Comparison of ENCODE assay signal across 9 mouse cellular contexts in genomic region chr16:77028687-77029417, GRCm38 (mm10). TPM values are rescaled to one million over a fixed set of nuclear protein-coding genes. Genes with fewer than 3 reads are reported as not detected.
DNase-seq lines count a peak whose midpoint lies in the region; ATAC-seq and TF ChIP-seq lines count a peak whose summit lies in the region.
"Had no signal": no experiment of that assay in that cellular context is flagged by ENCODE, and none has a peak within 500 bp of the region (broad histone marks: within the 10 kb centered on the region; RNA-seq: fewer than 3 reads in every experiment).

No protein-coding gene starts in this region.

- no peaks in the 10 kb centered on the region for H3K27me3 ChIP-seq in neural tube, embryonic 14.5 days (ENCODE audit: control insufficient read depth, insufficient read depth, low read length)
- no peaks in the 10 kb centered on the region for H3K27me3 ChIP-seq in heart, adult 2 months (ENCODE audit: control insufficient read depth, insufficient read depth, low read length)
- H3K27me3 ChIP-seq in kidney, embryonic 15.5 days: no peaks in the 10 kb centered on the region
- H3K27me3 ChIP-seq in stomach, postnatal 0 days (ENCODE audit: control insufficient read depth, insufficient read depth, low read length): no peaks in the 10 kb centered on the region
- H3K27me3 ChIP-seq: limb, embryonic 12.5 days had no signal

- H3K4me3 ChIP-seq in neural tube, embryonic 14.5 days (ENCODE audit: low read depth, low read length): no peak overlapping the region
- peak overlapping the region; percentile 35 for H3K4me3 ChIP-seq in heart, adult 2 months
- H3K4me3 ChIP-seq in kidney, embryonic 15.5 days (replicated peaks): no peak overlapping the region
- H3K4me3 ChIP-seq in stomach, postnatal 0 days (ENCODE audit: low read depth, low read length): peak overlapping the region; percentile 27
- H3K4me3 ChIP-seq: limb, embryonic 12.5 days had no signal

- no peak overlapping the region for H3K9ac ChIP-seq in neural tube, embryonic 14.5 days (replicated peaks; ENCODE audit: low read depth, low read length)
- H3K9ac ChIP-seq in heart, adult 2 months (ENCODE audit: low read depth, low read length): peak overlapping the region; percentile 0; the same call in 1 of the 2 replicates
- H3K9ac ChIP-seq in kidney, embryonic 15.5 days: no peak overlapping the region
- no peak overlapping the region; the same call in 1 of the 2 replicates for H3K9ac ChIP-seq in stomach, postnatal 0 days (ENCODE audit: low read length)
- H3K9ac ChIP-seq: limb, embryonic 12.5 days had no signal

- peak; percentile 23; the same call in 1 of the 2 replicates for ATAC-seq in neural tube, embryonic 14.5 days (ENCODE audit: low read depth)
- peak; percentile 53; the same call in 1 of the 2 replicates for ATAC-seq in kidney, embryonic 15.5 days (replicated peaks; ENCODE audit: low FRiP score)
- peak; percentile 26; the same call in 1 of the 2 replicates for ATAC-seq in stomach, postnatal 0 days (ENCODE audit: low FRiP score, low TSS enrichment)

- intact Hi-C loops in heart, adult 2 months (cut with DNase I): no loop called here

- no peak for TF ChIP-seq POLR2A in heart, adult 2 months (IDR thresholded peaks at IDR 0.05; ENCODE audit: insufficient read depth, low read depth, low read length)

- H3K9me3 ChIP-seq in neural tube, embryonic 14.5 days (ENCODE audit: control insufficient read depth, low read length): no peaks in the 10 kb centered on the region
- H3K9me3 ChIP-seq in kidney, embryonic 15.5 days (replicated peaks): peaks cover 7% of the 10 kb centered on the region
- 0 out of 2 replicates have a peak, but pooled peaks cover 3% of the 10 kb centered on the region for H3K9me3 ChIP-seq in stomach, postnatal 0 days (ENCODE audit: control insufficient read depth, low read length)

- H3K79me2 ChIP-seq in heart, adult 2 months (replicated peaks; ENCODE audit: control insufficient read depth, insufficient read depth, low read length): peaks cover 16% of the 10 kb centered on the region

- no peaks in the 10 kb centered on the region for H3K36me3 ChIP-seq in neural tube, embryonic 14.5 days (ENCODE audit: control insufficient read depth, insufficient read depth, low read length)
- peaks cover 17% of the 10 kb centered on the region for H3K36me3 ChIP-seq in heart, adult 2 months (ENCODE audit: control insufficient read depth, insufficient read depth, low read length)
- H3K36me3 ChIP-seq in kidney, embryonic 15.5 days: peaks cover 25% of the 10 kb centered on the region
- no peaks in the 10 kb centered on the region; the same call in 1 of the 2 replicates for H3K36me3 ChIP-seq in stomach, postnatal 0 days (ENCODE audit: control insufficient read depth, insufficient read depth, low read length)

- no peak for DNase-seq in neural tube, embryonic 10.5 days (ENCODE audit: extremely low spot score, low spot score)
- peak; percentile 75 to 77 for DNase-seq in cerebellum, adult 18-20 months
- peak; percentile 67 to 78 for DNase-seq in heart, adult 2 months
- peak; percentile 32 to 50 for DNase-seq in lung, adult 18-20 months
- DNase-seq in stomach, postnatal 0 days (ENCODE audit: low spot score): no peak
- DNase-seq in urinary bladder, adult 2 months (ENCODE audit: low spot score): no peak

- no peak overlapping the region for H3K4me2 ChIP-seq in neural tube, embryonic 14.5 days (ENCODE audit: low read depth, low read length)
- peak overlapping the region; percentile 3; the same call in 1 of the 2 replicates for H3K4me2 ChIP-seq in kidney, embryonic 15.5 days
- H3K4me2 ChIP-seq in stomach, postnatal 0 days (replicated peaks; ENCODE audit: low read depth): peak overlapping the region; percentile 45
- H3K4me2 ChIP-seq: limb, embryonic 12.5 days had no signal

- no peak for TF ChIP-seq EP300 in heart, adult 2 months (IDR thresholded peaks at IDR 0.05; ENCODE audit: insufficient read depth, low read depth, low read length)
- TF ChIP-seq EP300 in stomach, postnatal 0 days (optimal IDR thresholded peaks at IDR 0.05): no peak

- H3K4me1 ChIP-seq in neural tube, embryonic 14.5 days (ENCODE audit: control insufficient read depth, insufficient read depth, low read length): 0 out of 2 replicates have a peak, but pooled peaks cover 4% of the 10 kb centered on the region
- peaks cover 15% of the 10 kb centered on the region for H3K4me1 ChIP-seq in heart, adult 2 months (ENCODE audit: control insufficient read depth, insufficient read depth, low read length)
- peaks cover 35% of the 10 kb centered on the region for H3K4me1 ChIP-seq in kidney, embryonic 15.5 days
- no peaks in the 10 kb centered on the region; the same call in 1 of the 2 replicates for H3K4me1 ChIP-seq in stomach, postnatal 0 days (replicated peaks; ENCODE audit: control insufficient read depth, insufficient read depth)

- no peak overlapping the region for H3K27ac ChIP-seq in neural tube, embryonic 14.5 days (ENCODE audit: low read depth, low read length)
- peak overlapping the region; percentile 17; the same call in 1 of the 2 replicates for H3K27ac ChIP-seq in heart, adult 2 months
- peak overlapping the region; percentile 10; the same call in 1 of the 2 replicates for H3K27ac ChIP-seq in kidney, embryonic 15.5 days
- H3K27ac ChIP-seq in stomach, postnatal 0 days (replicated peaks): no peak overlapping the region
- H3K27ac ChIP-seq: limb, embryonic 12.5 days had no signal

- WGBS in neural tube, embryonic 14.5 days: 68% methylated on average over 10 of the region's 10 CpGs
- 12% methylated on average over 10 of the region's 10 CpGs for WGBS in heart, adult 2 months
- WGBS in kidney, embryonic 15.5 days: 51% methylated on average over 10 of the region's 10 CpGs
- 50% methylated on average over 10 of the region's 10 CpGs for WGBS in stomach, postnatal 0 days

- peak; percentile 51 for TF ChIP-seq CTCF in heart, adult 2 months (IDR thresholded peaks at IDR 0.05)
- no peak; the same call in 1 of the 2 replicates for TF ChIP-seq CTCF in stomach, postnatal 0 days (IDR thresholded peaks at IDR 0.05; ENCODE audit: low read depth)

RNA-seq across cellular contexts. Expression of gene Usp25, which starts 15.3 kb away (rescaled TPM):
- 13.1 and 16.6 TPM in 2 replicates for polyA plus RNA-seq in neural tube, embryonic 14.5 days (2014; fragmentation: Nextera tagmentation; extraction: Ambion mirVana)
- 10 to 100 TPM; 71.4 to 74.4 TPM for total RNA-seq in heart, adult 2 months (2021)
- polyA plus RNA-seq in heart, adult 2 months (2012; rRNA removed): 16.7 and 29.5 TPM in 2 replicates
- 21.3 and 21.6 TPM in 2 replicates for polyA plus RNA-seq in kidney, embryonic 15.5 days (2015; fragmentation: Nextera tagmentation; extraction: Ambion mirVana)
- polyA plus RNA-seq in stomach, postnatal 0 days (2015; fragmentation: Nextera tagmentation; extraction: Ambion mirVana): 30.3 and 31.1 TPM in 2 replicates
- 36.1 and 37.1 TPM in 2 replicates for polyA plus RNA-seq in urinary bladder, adult 2 months (2012; rRNA removed)

Comparison
In these comparisons a context has a peak if more than half of its experiments do, and no peak if none do; other contexts are left out.
1. H3K27ac ChIP-seq: peak in heart, adult 2 months (single experiment) and kidney, embryonic 15.5 days (single experiment); none in neural tube, embryonic 14.5 days (single experiment) and stomach, postnatal 0 days (single experiment).
2. H3K4me3 ChIP-seq: peak in heart, adult 2 months (single experiment) and stomach, postnatal 0 days (single experiment); none in neural tube, embryonic 14.5 days (single experiment) and kidney, embryonic 15.5 days (single experiment).
3. DNase-seq: peak in cerebellum, adult 18-20 months (2 of 2), heart, adult 2 months (2 of 2) and lung, adult 18-20 months (2 of 2); none in neural tube, embryonic 10.5 days (single experiment), stomach, postnatal 0 days (single experiment) and urinary bladder, adult 2 months (single experiment).
4. Peak in every context shown above with its lines, with median percentiles within 50 percentile points of each other: ATAC-seq.